Mouse (Mus musculus) frontal cortex, postnatal 36 days (tissue): ENCODE data around the gene 4930539E08Rik.

Experiments
- DNase-seq, 2 experiments: peaks; one replicate each; pipeline ENCODE4 v3.0.0; 2022; ENCODE audit warnings: low spot score in 2 of 2

4930539E08Rik gene

DNA sequence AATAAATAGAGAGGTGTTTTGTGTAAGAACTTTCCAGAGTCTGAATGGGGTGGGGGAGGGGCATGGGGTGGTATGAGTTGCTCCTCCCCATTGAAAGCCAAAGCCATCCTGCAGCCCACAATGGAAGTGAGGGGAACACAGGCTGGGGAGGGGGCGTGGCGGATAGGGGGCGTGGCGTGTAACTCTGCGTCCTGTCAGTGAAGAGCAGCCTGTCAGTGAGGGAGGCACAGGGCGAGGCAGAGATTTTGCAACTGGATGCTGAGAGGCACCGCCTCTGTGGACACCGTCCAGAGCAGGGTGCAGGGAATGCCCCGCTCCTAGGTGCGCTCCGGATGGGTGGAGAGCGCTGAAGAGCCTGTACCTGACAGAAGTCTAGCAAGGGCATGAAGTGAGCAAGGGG, 56.9 kb downstream of the 4930539E08Rik start, which contains the start of gene Pnpla1:
Gene Pnpla1 (plus strand): TSS at position 207 of the 400 bp plus-strand sequence.
- no peak for DNase-seq

DNA sequence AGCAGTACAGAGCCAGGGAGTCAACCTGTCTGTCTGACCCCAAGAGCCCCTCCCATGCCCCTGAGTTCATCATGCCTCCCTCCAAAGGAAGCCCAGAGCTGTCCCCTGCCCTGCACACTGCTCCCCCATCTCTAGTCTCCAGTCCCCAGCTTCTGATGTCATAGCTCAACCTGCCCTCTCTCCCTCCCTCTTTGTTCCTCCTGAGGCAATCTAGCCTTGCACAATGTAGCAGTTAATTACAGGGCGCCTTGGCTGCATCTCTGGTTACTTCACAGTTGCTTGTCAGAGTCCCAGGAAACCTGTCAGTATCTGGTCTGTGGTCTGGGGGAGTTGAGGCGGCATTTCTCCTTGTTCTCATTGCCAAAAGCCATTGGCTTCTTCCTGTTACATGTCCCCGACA, 59.1 kb downstream of the 4930539E08Rik start:
- DNase-seq: no peak

DNA sequence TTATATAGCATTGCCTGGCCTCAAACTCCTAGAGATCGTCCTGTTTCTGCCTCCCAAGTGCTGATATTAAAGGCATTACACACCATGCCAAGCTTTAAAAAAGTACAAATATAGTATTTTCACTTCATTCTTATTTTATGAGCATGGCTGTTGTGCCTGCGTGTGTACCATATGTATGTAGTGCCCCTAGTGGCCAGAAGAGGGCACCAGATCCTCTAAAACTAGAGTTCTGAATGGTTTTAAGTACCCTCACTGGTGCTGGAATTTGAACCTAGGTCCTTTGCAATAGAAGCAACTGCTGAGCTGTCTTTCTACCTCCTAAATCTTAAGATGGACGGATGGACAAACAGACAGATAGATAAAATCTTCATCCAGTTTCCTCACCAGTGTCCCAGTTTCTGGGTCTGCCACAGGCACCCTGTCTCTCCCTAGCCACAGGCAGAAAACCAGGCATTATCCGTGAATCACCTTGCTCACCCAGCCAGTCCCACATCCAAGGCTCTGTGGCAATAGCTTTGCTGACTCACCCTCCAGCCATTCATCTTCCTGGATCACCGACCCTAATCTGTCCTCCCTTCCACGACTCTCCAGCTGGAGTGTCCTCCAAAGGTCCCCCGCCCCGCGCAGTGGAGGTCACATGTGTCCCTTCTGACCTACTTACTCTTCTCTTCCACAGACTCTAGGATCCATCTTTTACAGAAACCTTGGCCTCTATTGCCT, 59.8 kb downstream of the 4930539E08Rik start:
- no peak for DNase-seq

DNA sequence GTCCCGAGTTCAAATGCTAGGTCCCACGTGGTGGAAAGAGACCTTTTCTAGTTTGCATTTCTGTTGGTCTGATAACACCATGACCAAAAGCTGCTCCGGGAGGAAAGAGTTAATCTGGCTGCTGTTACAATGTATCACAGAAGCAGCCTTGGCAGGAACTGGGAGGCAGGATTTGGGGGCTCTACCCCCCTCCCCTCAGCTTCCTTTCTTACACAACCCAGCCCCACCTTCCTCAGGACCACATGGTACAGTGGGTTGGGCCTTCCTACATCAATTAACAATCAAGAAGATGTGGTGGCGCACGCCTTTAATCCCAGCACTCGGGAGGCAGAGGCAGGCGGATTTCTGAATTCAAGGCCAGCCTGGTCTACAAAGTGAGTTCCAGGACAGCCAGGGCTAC, 60.7 kb downstream of the 4930539E08Rik start:
- no peak for DNase-seq

DNA sequence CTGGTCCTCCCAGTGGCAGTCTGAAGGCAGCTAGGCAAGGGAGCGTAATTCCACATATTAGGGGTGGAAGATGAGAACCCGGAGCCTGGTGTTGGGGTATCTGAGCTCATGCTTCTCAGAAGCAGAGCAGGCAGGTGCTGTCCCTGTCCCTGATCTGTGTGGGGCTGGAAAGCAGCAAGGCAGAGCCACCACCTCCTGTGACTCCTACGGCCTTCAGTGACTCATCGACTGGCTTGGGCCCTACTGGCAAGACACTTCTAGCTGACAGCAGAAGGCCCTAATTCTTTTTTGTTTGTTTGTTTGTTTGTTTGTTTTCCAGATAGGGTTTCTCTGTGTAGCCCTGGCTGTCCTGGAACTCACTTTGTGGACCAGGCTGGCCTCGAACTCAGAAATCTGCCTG, 64.6 kb downstream of the 4930539E08Rik start:
- DNase-seq: no peak

DNA sequence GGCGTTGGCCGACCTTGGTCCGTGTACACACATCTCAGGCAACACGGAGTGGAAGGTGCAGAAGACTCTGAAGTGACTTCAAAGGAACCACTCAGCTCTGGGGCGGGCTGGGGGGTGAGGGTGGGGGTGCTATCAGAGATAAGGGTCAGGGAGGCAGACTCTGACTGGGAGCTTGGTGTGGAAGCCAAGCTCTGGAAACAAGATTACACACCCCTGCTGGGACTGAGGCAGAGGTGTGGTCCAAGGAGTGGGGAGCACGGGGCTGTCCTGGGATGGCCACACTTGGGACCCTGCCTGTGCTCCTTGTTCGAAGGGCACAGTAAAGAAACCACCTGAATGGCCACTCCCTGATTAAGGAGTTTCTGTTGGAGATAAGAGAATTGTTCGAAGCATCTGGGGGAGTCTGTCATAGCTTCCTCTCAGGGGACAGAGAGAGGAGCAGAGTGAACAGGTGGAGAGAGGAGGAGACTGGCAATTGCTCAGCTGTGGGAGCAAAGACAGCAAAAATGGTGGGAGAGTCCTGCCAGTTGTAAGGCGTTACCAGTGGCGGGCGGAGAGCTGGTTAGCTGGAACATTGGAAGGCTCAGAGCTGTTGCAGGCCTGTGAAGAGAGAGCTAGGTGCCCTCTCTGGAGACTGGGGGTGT, 68.0 kb downstream of the 4930539E08Rik start:
- no peak for DNase-seq
